Mouse (Mus musculus): Measurements from ENCODE around the gene Ptpn14. TPM values are rescaled to one million over a fixed set of nuclear protein-coding genes. Genes with fewer than 3 reads are reported as not detected.

The Ptpn14 gene
- polyA plus RNA-seq, 1 experiment from 2014 or later: 0.92 TPM

DNA sequence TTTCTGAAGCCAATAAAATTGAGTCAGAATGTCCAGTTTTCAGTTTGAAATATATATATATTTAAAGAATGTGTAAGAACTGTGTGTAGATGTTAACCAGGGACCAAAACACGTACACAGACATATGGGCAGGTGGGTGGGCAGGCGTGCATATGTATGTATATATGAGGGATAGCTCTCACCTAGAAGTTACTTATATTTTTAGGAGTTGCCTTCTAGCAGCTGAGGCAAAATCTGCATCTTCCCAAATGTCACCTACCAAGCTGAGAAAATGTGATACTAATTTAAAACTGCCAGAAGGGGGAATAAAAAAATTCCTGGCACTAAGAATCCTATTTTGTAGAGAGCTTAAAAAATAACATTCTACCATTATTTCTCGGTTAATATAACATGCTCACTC, 191.7 kb downstream of the Ptpn14 start:
- peaks cover 12% of the 10 kb centered on the region for H3K4me1 ChIP-seq (ENCODE audit: control insufficient read depth, insufficient read depth, low read length)
- no peak for ATAC-seq (ENCODE audit: low read depth)
- no peak overlapping the region for H3K4me2 ChIP-seq (ENCODE audit: low read depth, low read length)
- H3K4me3 ChIP-seq (ENCODE audit: low read depth, low read length): no peak overlapping the region
- no peaks in the 10 kb centered on the region for H3K36me3 ChIP-seq (ENCODE audit: control insufficient read depth, insufficient read depth, low read length)
- H3K27ac ChIP-seq (ENCODE audit: low read depth, low read length): no peak overlapping the region
- no peaks in the 10 kb centered on the region for H3K9me3 ChIP-seq (ENCODE audit: control insufficient read depth, low read length)
- no peak overlapping the region for H3K9ac ChIP-seq (replicated peaks; ENCODE audit: low read depth, low read length)
- 92% methylated on average over 3 of the region's 3 CpGs for whole genome bisulfite sequencing
- no peaks in the 10 kb centered on the region for H3K27me3 ChIP-seq (ENCODE audit: control insufficient read depth, insufficient read depth, low read length)

GRCm38 (mm10) chr1:189920701-189921567, 192.9 kb downstream of the Ptpn14 start:
- Histone ChIP-seq H3K9ac (replicated peaks; ENCODE audit: low read depth, low read length) (peak overlapping the region; percentile 95), H3K36me3 (ENCODE audit: control insufficient read depth, insufficient read depth, low read length) (no peaks in the 10 kb centered on the region), H3K4me1 (ENCODE audit: control insufficient read depth, insufficient read depth, low read length) (peaks cover 12% of the 10 kb centered on the region), H3K4me3 (ENCODE audit: low read depth, low read length) (peak overlapping the region; percentile 77), H3K9me3 (ENCODE audit: control insufficient read depth, low read length) (no peaks in the 10 kb centered on the region), H3K27ac (ENCODE audit: low read depth, low read length) (no peak overlapping the region), H3K4me2 (ENCODE audit: low read depth, low read length) (peak overlapping the region; percentile 87), H3K27me3 (ENCODE audit: control insufficient read depth, insufficient read depth, low read length) (no peaks in the 10 kb centered on the region)
- ATAC-seq (ENCODE audit: low read depth): peak; percentile 29
- 34% methylated on average over 28 of the region's 28 CpGs for WGBS

DNA sequence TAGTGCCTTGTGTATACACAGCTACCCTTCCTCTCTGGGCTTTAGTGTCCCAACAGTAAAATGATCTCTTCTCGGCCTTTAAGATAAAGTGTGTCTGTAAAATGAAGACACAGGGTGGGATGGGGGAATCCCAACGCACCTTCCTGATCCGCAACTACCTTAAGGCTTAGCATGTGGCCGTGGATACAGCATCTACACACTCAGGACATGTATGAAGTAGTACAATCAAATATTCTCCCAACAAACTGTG, 193.4 kb downstream of the Ptpn14 start:
- no peak for ATAC-seq (ENCODE audit: low read depth)
- WGBS: 8% methylated on average over 4 of the region's 4 CpGs
- Histone ChIP-seq H3K9ac (replicated peaks; ENCODE audit: low read depth, low read length) (peak overlapping the region; percentile 95), H3K27ac (ENCODE audit: low read depth, low read length) (no peak overlapping the region), H3K4me1 (ENCODE audit: control insufficient read depth, insufficient read depth, low read length) (peaks cover 12% of the 10 kb centered on the region), H3K27me3 (ENCODE audit: control insufficient read depth, insufficient read depth, low read length) (no peaks in the 10 kb centered on the region), H3K36me3 (ENCODE audit: control insufficient read depth, insufficient read depth, low read length) (no peaks in the 10 kb centered on the region), H3K4me3 (ENCODE audit: low read depth, low read length) (peak overlapping the region; percentile 77), H3K9me3 (ENCODE audit: control insufficient read depth, low read length) (no peaks in the 10 kb centered on the region), H3K4me2 (ENCODE audit: low read depth, low read length) (peak overlapping the region; percentile 87)

DNA sequence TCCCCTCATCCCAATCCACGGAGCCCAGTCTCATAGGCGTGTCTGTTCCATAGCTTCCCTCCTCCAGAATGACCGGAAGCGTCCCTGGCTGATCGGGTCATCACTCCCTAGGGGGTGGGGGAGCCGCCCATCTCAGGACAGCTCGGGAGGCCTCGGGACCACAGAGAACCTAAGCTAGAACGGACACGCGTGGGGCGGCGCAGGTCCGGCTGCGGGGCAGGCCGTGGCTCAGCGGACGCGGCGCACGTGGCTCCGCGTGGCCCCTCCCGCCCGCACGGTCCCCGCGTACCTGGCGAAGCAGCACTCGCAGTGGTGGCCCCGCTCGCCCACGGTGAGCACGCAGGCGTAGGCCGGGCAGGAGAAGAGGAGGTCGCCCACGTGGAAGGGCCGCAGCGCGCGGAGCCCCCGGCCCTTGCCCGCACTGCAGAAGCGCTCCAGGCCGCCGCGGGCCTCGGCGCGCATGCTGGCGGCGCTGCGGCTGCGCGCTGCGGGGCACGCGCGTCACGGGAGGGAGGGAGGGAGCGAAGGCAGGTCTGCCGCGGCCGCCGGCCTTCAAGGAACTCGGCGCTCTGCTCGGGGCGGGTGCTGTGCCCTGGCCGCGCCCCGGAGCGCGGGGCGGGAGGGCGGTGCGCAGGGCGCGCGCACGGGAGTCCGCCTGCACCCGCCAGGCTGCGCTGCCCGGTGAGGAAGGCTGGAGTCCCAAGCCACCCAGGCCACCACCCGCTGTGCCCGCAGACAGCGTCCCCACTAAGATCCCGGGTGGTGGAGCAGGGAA, 193.9 kb downstream of the Ptpn14 start, which contains the start of gene Smyd2:
Smyd2 (minus strand) TSS at position 546 of the 775 bp plus-strand sequence.
- Histone ChIP-seq H3K9ac (replicated peaks; ENCODE audit: low read depth, low read length) (peak within 1 kb of the TSS; percentile 95), H3K4me1 (ENCODE audit: control insufficient read depth, insufficient read depth, low read length) (peaks cover 12% of the 10 kb centered on the region), H3K4me2 (ENCODE audit: low read depth, low read length) (peak within 1 kb of the TSS; percentile 87), H3K27ac (ENCODE audit: low read depth, low read length) (peak within 1 kb of the TSS; percentile 62), H3K27me3 (ENCODE audit: control insufficient read depth, insufficient read depth, low read length) (no peaks in the 10 kb centered on the region), H3K9me3 (ENCODE audit: control insufficient read depth, low read length) (no peaks in the 10 kb centered on the region), H3K36me3 (ENCODE audit: control insufficient read depth, insufficient read depth, low read length) (no peaks in the 10 kb centered on the region), H3K4me3 (ENCODE audit: low read depth, low read length) (peak within 1 kb of the TSS; percentile 77)
- under 1% methylated on average over 57 of the region's 90 CpGs for WGBS
- peak; percentile 90 for ATAC-seq (ENCODE audit: low read depth)

GRCm38 (mm10) chr1:189922721-189923120, 194.7 kb downstream of the Ptpn14 start:
- Histone ChIP-seq H3K27me3 (ENCODE audit: control insufficient read depth, insufficient read depth, low read length) (no peaks in the 10 kb centered on the region), H3K4me2 (ENCODE audit: low read depth, low read length) (peak overlapping the region; percentile 87), H3K4me3 (ENCODE audit: low read depth, low read length) (peak overlapping the region; percentile 77), H3K9ac (replicated peaks; ENCODE audit: low read depth, low read length) (peak overlapping the region; percentile 95), H3K4me1 (ENCODE audit: control insufficient read depth, insufficient read depth, low read length) (peaks cover 12% of the 10 kb centered on the region), H3K27ac (ENCODE audit: low read depth, low read length) (no peak overlapping the region), H3K36me3 (ENCODE audit: control insufficient read depth, insufficient read depth, low read length) (no peaks in the 10 kb centered on the region), H3K9me3 (ENCODE audit: control insufficient read depth, low read length) (no peaks in the 10 kb centered on the region)
- WGBS: 15% methylated on average over 9 of the region's 9 CpGs
- ATAC-seq (ENCODE audit: low read depth): no peak

DNA sequence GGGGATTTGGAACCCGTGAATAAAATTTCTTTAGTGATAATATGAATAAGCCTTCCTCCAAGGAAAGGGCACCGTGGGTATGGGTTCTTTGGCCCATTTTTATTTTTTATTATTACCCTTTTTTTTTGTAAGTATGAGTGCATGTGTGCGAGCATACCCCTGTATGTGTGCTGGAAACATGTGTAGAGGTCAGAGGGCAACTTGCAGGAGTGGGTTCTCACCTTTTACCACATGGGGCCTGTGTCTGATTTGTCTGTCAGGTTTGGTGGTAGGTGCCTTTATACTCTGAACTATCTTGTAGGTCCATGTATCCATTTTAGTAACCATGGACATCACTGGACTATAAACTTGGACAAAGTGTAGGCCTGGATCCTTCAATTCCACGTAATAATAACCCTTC, 195.1 kb downstream of the Ptpn14 start:
- ATAC-seq (ENCODE audit: low read depth): no peak
- Histone ChIP-seq H3K4me1 (ENCODE audit: control insufficient read depth, insufficient read depth, low read length) (peaks cover 12% of the 10 kb centered on the region), H3K36me3 (ENCODE audit: control insufficient read depth, insufficient read depth, low read length) (no peaks in the 10 kb centered on the region), H3K4me2 (ENCODE audit: low read depth, low read length) (no peak overlapping the region), H3K4me3 (ENCODE audit: low read depth, low read length) (no peak overlapping the region), H3K27me3 (ENCODE audit: control insufficient read depth, insufficient read depth, low read length) (no peaks in the 10 kb centered on the region), H3K27ac (ENCODE audit: low read depth, low read length) (no peak overlapping the region), H3K9ac (replicated peaks; ENCODE audit: low read depth, low read length) (no peak overlapping the region), H3K9me3 (ENCODE audit: control insufficient read depth, low read length) (no peaks in the 10 kb centered on the region)
- 89% methylated on average over 4 of the region's 4 CpGs for WGBS

- no peak overlapping the region for H3K27ac ChIP-seq (ENCODE audit: low read depth, low read length)
- H3K27me3 ChIP-seq (ENCODE audit: control insufficient read depth, insufficient read depth, low read length): no peaks in the 10 kb centered on the region
- H3K36me3 ChIP-seq (ENCODE audit: control insufficient read depth, insufficient read depth, low read length): no peaks in the 10 kb centered on the region
- no peak overlapping the region for H3K4me3 ChIP-seq (ENCODE audit: low read depth, low read length)
- peaks cover 12% of the 10 kb centered on the region for H3K4me1 ChIP-seq (ENCODE audit: control insufficient read depth, insufficient read depth, low read length)
- H3K9me3 ChIP-seq (ENCODE audit: control insufficient read depth, low read length): no peaks in the 10 kb centered on the region
- H3K4me2 ChIP-seq (ENCODE audit: low read depth, low read length): no peak overlapping the region
- ATAC-seq (ENCODE audit: low read depth): no peak
- H3K9ac ChIP-seq (replicated peaks; ENCODE audit: low read depth, low read length): no peak overlapping the region
- WGBS: 79% methylated on average over 22 of the region's 22 CpGs
These were observed 196.0 kb downstream of the Ptpn14 start for GRCm38 (mm10) chr1:189923871-189924568.

DNA sequence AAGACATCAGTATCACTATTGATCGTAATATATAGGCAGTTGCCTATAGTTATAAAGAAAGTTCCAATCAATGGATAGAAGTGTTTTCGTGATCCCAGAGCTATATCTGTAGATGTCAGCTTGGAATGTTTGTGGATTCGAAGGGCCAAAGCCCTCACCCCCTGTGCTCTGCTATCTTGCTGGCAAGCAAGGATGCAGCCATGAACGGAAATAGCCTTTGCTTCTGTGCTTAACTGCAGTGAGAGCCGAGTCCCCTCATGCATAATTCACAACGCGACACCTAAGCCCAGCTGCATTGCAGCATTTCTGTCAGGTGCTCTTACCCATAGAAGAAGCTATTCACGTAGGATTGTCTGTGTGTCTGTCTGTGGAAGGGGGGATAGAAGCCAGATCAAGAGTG, 198.2 kb downstream of the Ptpn14 start:
- ATAC-seq (ENCODE audit: low read depth): no peak
- no peak overlapping the region for H3K4me2 ChIP-seq (ENCODE audit: low read depth, low read length)
- H3K27ac ChIP-seq (ENCODE audit: low read depth, low read length): no peak overlapping the region
- no peak overlapping the region for H3K9ac ChIP-seq (replicated peaks; ENCODE audit: low read depth, low read length)
- H3K9me3 ChIP-seq (ENCODE audit: control insufficient read depth, low read length): no peaks in the 10 kb centered on the region
- 54% methylated on average over 8 of the region's 8 CpGs for WGBS
- H3K4me1 ChIP-seq (ENCODE audit: control insufficient read depth, insufficient read depth, low read length): peaks cover 5% of the 10 kb centered on the region
- no peaks in the 10 kb centered on the region for H3K36me3 ChIP-seq (ENCODE audit: control insufficient read depth, insufficient read depth, low read length)
- no peaks in the 10 kb centered on the region for H3K27me3 ChIP-seq (ENCODE audit: control insufficient read depth, insufficient read depth, low read length)
- H3K4me3 ChIP-seq (ENCODE audit: low read depth, low read length): no peak overlapping the region
